ENCODE assay signal across 9 mouse cellular contexts in genomic region chr3:89322514-89323165, GRCm38 (mm10). TPM values are rescaled to one million over a fixed set of nuclear protein-coding genes. Genes with fewer than 3 reads are reported as not detected.
DNase-seq lines count a peak whose midpoint lies in the region; ATAC-seq and TF ChIP-seq lines count a peak whose summit lies in the region.
"Had no signal": no experiment of that assay in that cellular context is flagged by ENCODE, and none has a peak within 500 bp of the region (broad histone marks: within the 10 kb centered on the region; RNA-seq: fewer than 3 reads in every experiment).

Gene Efna3, minus strand, starts transcription at chr3:89322965.

- TF ChIP-seq POLR2A in bone marrow macrophage, adult 2 months (IDR thresholded peaks at IDR 0.05; ENCODE audit: borderline replicate concordance, low read depth, low read length): no peak

- H3K4me1 ChIP-seq in bone marrow macrophage, adult 2 months (ENCODE audit: control insufficient read depth, insufficient read depth, low read length): peaks cover 3% of the 10 kb centered on the region; the same call in 1 of the 2 replicates
- peaks cover 24% of the 10 kb centered on the region for H3K4me1 ChIP-seq in hindbrain, embryonic 11.5 days (replicated peaks; ENCODE audit: control insufficient read depth, insufficient read depth, low read length)
- H3K4me1 ChIP-seq in lung, embryonic 14.5 days (ENCODE audit: insufficient read depth): peaks cover 25% of the 10 kb centered on the region

- H3K27me3 ChIP-seq in hindbrain, embryonic 11.5 days (ENCODE audit: control insufficient read depth, insufficient read depth, low read length): peaks cover 37% of the 10 kb centered on the region
- peaks cover 53% of the 10 kb centered on the region for H3K27me3 ChIP-seq in lung, embryonic 14.5 days (ENCODE audit: insufficient read depth, low read length)

- H3K4me2 ChIP-seq in hindbrain, embryonic 11.5 days (replicated peaks; ENCODE audit: low read depth, low read length): peak within 1 kb of the TSS; percentile 60
- H3K4me2 ChIP-seq in lung, embryonic 14.5 days: peak within 1 kb of the TSS; percentile 98

- H3K4me3 ChIP-seq in bone marrow macrophage, adult 2 months (ENCODE audit: insufficient read depth, low read length): peak within 1 kb of the TSS; percentile 38
- H3K4me3 ChIP-seq in hindbrain, embryonic 11.5 days (ENCODE audit: low read depth, low read length): peak within 1 kb of the TSS; percentile 40
- H3K4me3 ChIP-seq in lung, embryonic 14.5 days (ENCODE audit: low read depth, low read length): peak within 1 kb of the TSS; percentile 61

- TF ChIP-seq CTCF in bone marrow macrophage, adult 2 months (IDR thresholded peaks at IDR 0.05; ENCODE audit: low read depth, low read length): no peak
- TF ChIP-seq CTCF in lung, embryonic 14.5 days (IDR thresholded peaks at IDR 0.05; ENCODE audit: low read depth): no peak

- ATAC-seq in hindbrain, embryonic 11.5 days (ENCODE audit: low FRiP score): peak; percentile 14; the same call in 1 of the 2 replicates
- ATAC-seq in lung, embryonic 14.5 days (ENCODE audit: insufficient read depth): peak; percentile 23
- ATAC-seq in erythroid progenitor cell, adult 5-6 weeks (replicated peaks; ENCODE audit: low FRiP score, poor library complexity, severe bottlenecking): no peak

- no peaks in the 10 kb centered on the region for H3K36me3 ChIP-seq in hindbrain, embryonic 11.5 days (ENCODE audit: control insufficient read depth, insufficient read depth, low read length)
- H3K36me3 ChIP-seq in lung, embryonic 14.5 days (ENCODE audit: insufficient read depth): no peaks in the 10 kb centered on the region

- WGBS in hindbrain, embryonic 11.5 days: under 1% methylated on average over 48 of the region's 53 CpGs
- under 1% methylated on average over 53 of the region's 53 CpGs for WGBS in lung, embryonic 14.5 days

- no peak within 1 kb of the TSS for H3K27ac ChIP-seq in bone marrow macrophage, adult 2 months (ENCODE audit: insufficient read depth, low read depth, low read length)
- peak within 1 kb of the TSS; percentile 86 for H3K27ac ChIP-seq in hindbrain, embryonic 11.5 days (ENCODE audit: low read depth, low read length)
- no peak within 1 kb of the TSS for H3K27ac ChIP-seq in lung, embryonic 14.5 days (ENCODE audit: low read depth)

- DNase-seq in ES-CJ7 (ENCODE audit: low read depth, low spot score): peak; percentile 80
- DNase-seq in frontal cortex, adult 2 months (ENCODE audit: extremely low spot score in 1 of 2, low spot score in 1 of 2): peak; percentile 72 to 91
- peak; percentile 88 for DNase-seq in hindbrain, embryonic 11.5 days (ENCODE audit: low spot score)
- peak; percentile 90 for DNase-seq in layer of hippocampus, adult 9-11 months
- peak; percentile 90 for DNase-seq in lung, embryonic 14.5 days
- peak; percentile 89 for DNase-seq in retina, postnatal 1 day

- H3K9me3 ChIP-seq in hindbrain, embryonic 11.5 days (ENCODE audit: control insufficient read depth, low read length): no peaks in the 10 kb centered on the region
- H3K9me3 ChIP-seq in lung, embryonic 14.5 days (ENCODE audit: low read depth, low read length): no peaks in the 10 kb centered on the region

- peak within 1 kb of the TSS; percentile 60 for H3K9ac ChIP-seq in hindbrain, embryonic 11.5 days (ENCODE audit: low read depth, low read length)
- peak within 1 kb of the TSS; percentile 56 for H3K9ac ChIP-seq in lung, embryonic 14.5 days

RNA-seq across cellular contexts. Expression of gene Efna3, which starts in this region (rescaled TPM):
- polyA plus RNA-seq in bone marrow macrophage, adult 2 months (2012; ENCODE audit: insufficient read depth, insufficient read length, missing spikeins): not detected in 2 replicates
- 68.0 and 78.5 TPM in 2 replicates for polyA plus RNA-seq in frontal cortex, adult 2 months (2012; rRNA removed)
- polyA plus RNA-seq in hindbrain, embryonic 11.5 days (2014; fragmentation: Nextera tagmentation; extraction: Ambion mirVana): 13.8 TPM in 2 replicates
- 4.7 and 5.8 TPM in 2 replicates for polyA plus RNA-seq in lung, embryonic 14.5 days (2014; fragmentation: Nextera tagmentation; extraction: Ambion mirVana)
- total RNA-seq in erythroid progenitor cell, adult 5-6 weeks (2015; ENCODE audit: low replicate concordance): not detected in 2 replicates
- total RNA-seq in erythroid progenitor cell, adult 5-6 weeks (2017; ENCODE audit: low replicate concordance): not detected in 2 replicates
- total RNA-seq: hematopoietic stem cell, adult 5-6 weeks had no signal
